Mouse (Mus musculus): ENCODE measurements around the gene Fbxl17. TPM values are rescaled to one million over a fixed set of nuclear protein-coding genes. Genes with fewer than 3 reads are reported as not detected.

The Fbxl17 gene
- polyA plus RNA-seq, 1 experiment from 2014 or later, result 4.3 TPM

GRCm38 (mm10) chr17:63370977-63371376 is 128.8 kb downstream of the Fbxl17 start:
- no peak for ATAC-seq
- H3K4me3 ChIP-seq (ENCODE audit: low read depth, low read length), result no peak overlapping the region
- no peaks in the 10 kb centered on the region for H3K4me1 ChIP-seq (replicated peaks; ENCODE audit: control insufficient read depth, insufficient read depth, low read length)
- TF ChIP-seq CTCF (IDR thresholded peaks at IDR 0.05; ENCODE audit: low read depth), result no peak
- no peak overlapping the region for H3K9ac ChIP-seq (ENCODE audit: low read depth, low read length)
- H3K36me3 ChIP-seq (ENCODE audit: control insufficient read depth, insufficient read depth), result no peaks in the 10 kb centered on the region
- H3K27ac ChIP-seq (ENCODE audit: low read depth, low read length), result no peak overlapping the region
- 64% methylated on average over 3 of the region's 3 CpGs for WGBS
- no peak overlapping the region for H3K4me2 ChIP-seq (replicated peaks; ENCODE audit: low read depth)
- no peaks in the 10 kb centered on the region for H3K9me3 ChIP-seq (ENCODE audit: control insufficient read depth)
- no peaks in the 10 kb centered on the region for H3K27me3 ChIP-seq (replicated peaks; ENCODE audit: control insufficient read depth, insufficient read depth, low read length)

- Histone ChIP-seq H3K4me2 (replicated peaks; ENCODE audit: low read depth) (no peak overlapping the region), H3K36me3 (ENCODE audit: control insufficient read depth, insufficient read depth) (no peaks in the 10 kb centered on the region), H3K9me3 (ENCODE audit: control insufficient read depth) (no peaks in the 10 kb centered on the region), H3K4me3 (ENCODE audit: low read depth, low read length) (no peak overlapping the region), H3K27me3 (replicated peaks; ENCODE audit: control insufficient read depth, insufficient read depth, low read length) (no peaks in the 10 kb centered on the region), H3K4me1 (replicated peaks; ENCODE audit: control insufficient read depth, insufficient read depth, low read length) (no peaks in the 10 kb centered on the region), H3K9ac (ENCODE audit: low read depth, low read length) (no peak overlapping the region), H3K27ac (ENCODE audit: low read depth, low read length) (no peak overlapping the region)
- no peak for TF ChIP-seq CTCF (IDR thresholded peaks at IDR 0.05; ENCODE audit: low read depth)
- WGBS, result 75% methylated on average over 8 of the region's 8 CpGs
- no peak for ATAC-seq
Measured at GRCm38 (mm10) chr17:63369631-63370310, 130.0 kb downstream of the Fbxl17 start.

- 86% methylated on average over 6 of the region's 6 CpGs for WGBS
- no peaks in the 10 kb centered on the region for H3K4me1 ChIP-seq (replicated peaks; ENCODE audit: control insufficient read depth, insufficient read depth, low read length)
- no peak overlapping the region for H3K27ac ChIP-seq (ENCODE audit: low read depth, low read length)
- H3K27me3 ChIP-seq (replicated peaks; ENCODE audit: control insufficient read depth, insufficient read depth, low read length), result no peaks in the 10 kb centered on the region
- H3K36me3 ChIP-seq (ENCODE audit: control insufficient read depth, insufficient read depth), result no peaks in the 10 kb centered on the region
- TF ChIP-seq CTCF (IDR thresholded peaks at IDR 0.05; ENCODE audit: low read depth), result no peak
- ATAC-seq, result no peak
- H3K4me2 ChIP-seq (replicated peaks; ENCODE audit: low read depth), result no peak overlapping the region
- H3K9me3 ChIP-seq (ENCODE audit: control insufficient read depth), result no peaks in the 10 kb centered on the region
- no peak overlapping the region for H3K9ac ChIP-seq (ENCODE audit: low read depth, low read length)
- H3K4me3 ChIP-seq (ENCODE audit: low read depth, low read length), result no peak overlapping the region
Measured at GRCm38 (mm10) chr17:63367476-63367875, 132.3 kb downstream of the Fbxl17 start.

DNA sequence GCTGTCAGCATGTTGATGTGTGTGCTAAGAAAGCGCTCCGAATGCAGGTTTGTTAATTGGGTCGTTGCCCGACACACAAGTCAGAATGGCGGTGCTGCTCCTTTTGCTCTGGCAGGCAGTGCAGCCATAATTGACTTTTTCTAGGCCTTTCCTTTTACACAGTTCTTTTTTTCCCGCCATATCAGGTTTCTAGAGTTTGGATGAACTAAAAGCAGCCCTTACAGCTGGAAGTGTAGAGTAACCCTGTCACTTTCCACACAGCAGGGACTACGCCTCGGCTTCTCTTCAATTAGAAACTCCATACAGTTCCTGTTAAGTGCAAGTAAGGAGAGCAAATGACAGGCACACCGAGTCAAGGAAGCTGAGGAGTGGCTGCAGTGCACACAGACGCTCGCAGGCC is 133.8 kb downstream of the Fbxl17 start:
- TF ChIP-seq CTCF (IDR thresholded peaks at IDR 0.05; ENCODE audit: low read depth), result no peak
- no peak overlapping the region for H3K9ac ChIP-seq (ENCODE audit: low read depth, low read length)
- no peak overlapping the region for H3K27ac ChIP-seq (ENCODE audit: low read depth, low read length)
- no peaks in the 10 kb centered on the region for H3K27me3 ChIP-seq (replicated peaks; ENCODE audit: control insufficient read depth, insufficient read depth, low read length)
- H3K36me3 ChIP-seq (ENCODE audit: control insufficient read depth, insufficient read depth), result no peaks in the 10 kb centered on the region
- no peaks in the 10 kb centered on the region for H3K9me3 ChIP-seq (ENCODE audit: control insufficient read depth)
- no peak overlapping the region for H3K4me3 ChIP-seq (ENCODE audit: low read depth, low read length)
- WGBS, result 68% methylated on average over 11 of the region's 11 CpGs
- H3K4me1 ChIP-seq (replicated peaks; ENCODE audit: control insufficient read depth, insufficient read depth, low read length), result no peaks in the 10 kb centered on the region
- ATAC-seq, result no peak
- no peak overlapping the region for H3K4me2 ChIP-seq (replicated peaks; ENCODE audit: low read depth)

- ATAC-seq, result no peak
Measured at GRCm38 (mm10) chr17:63364605-63365004, 135.2 kb downstream of the Fbxl17 start.

GRCm38 (mm10) chr17:63362196-63362595 is 137.6 kb downstream of the Fbxl17 start:
- Histone ChIP-seq H3K9ac (ENCODE audit: low read depth, low read length) (no peak overlapping the region), H3K4me2 (replicated peaks; ENCODE audit: low read depth) (no peak overlapping the region), H3K4me1 (replicated peaks; ENCODE audit: control insufficient read depth, insufficient read depth, low read length) (no peaks in the 10 kb centered on the region), H3K9me3 (ENCODE audit: control insufficient read depth) (no peaks in the 10 kb centered on the region), H3K36me3 (ENCODE audit: control insufficient read depth, insufficient read depth) (no peaks in the 10 kb centered on the region), H3K27me3 (replicated peaks; ENCODE audit: control insufficient read depth, insufficient read depth, low read length) (no peaks in the 10 kb centered on the region), H3K4me3 (ENCODE audit: low read depth, low read length) (no peak overlapping the region), H3K27ac (ENCODE audit: low read depth, low read length) (no peak overlapping the region)
- ATAC-seq, result no peak
- TF ChIP-seq CTCF (IDR thresholded peaks at IDR 0.05; ENCODE audit: low read depth), result no peak
- WGBS, result 80% methylated on average over 3 of the region's 3 CpGs

More at GRCm38 (mm10) chr17:63364605-63365004, 135.2 kb downstream of the Fbxl17 start:
- Histone ChIP-seq H3K9ac (ENCODE audit: low read depth, low read length) (no peak overlapping the region), H3K4me1 (replicated peaks; ENCODE audit: control insufficient read depth, insufficient read depth, low read length) (no peaks in the 10 kb centered on the region), H3K9me3 (ENCODE audit: control insufficient read depth) (no peaks in the 10 kb centered on the region), H3K27me3 (replicated peaks; ENCODE audit: control insufficient read depth, insufficient read depth, low read length) (no peaks in the 10 kb centered on the region), H3K27ac (ENCODE audit: low read depth, low read length) (no peak overlapping the region), H3K4me3 (ENCODE audit: low read depth, low read length) (no peak overlapping the region), H3K36me3 (ENCODE audit: control insufficient read depth, insufficient read depth) (no peaks in the 10 kb centered on the region), H3K4me2 (replicated peaks; ENCODE audit: low read depth) (no peak overlapping the region)
- no peak for TF ChIP-seq CTCF (IDR thresholded peaks at IDR 0.05; ENCODE audit: low read depth)
- WGBS, result 92% methylated on average over 7 of the region's 7 CpGs

All from intestine, postnatal 0 days (tissue).